Comparison of ENCODE assay signal across 9 mouse cellular contexts in genomic region chr3:103737061-103737754, GRCm38 (mm10). TPM values are rescaled to one million over a fixed set of nuclear protein-coding genes. Genes with fewer than 3 reads are reported as not detected.
A peak's percentile ranks its signal among the peaks of the same experiment; 100 is the strongest.
DNase-seq lines count a peak whose midpoint lies in the region; ATAC-seq and TF ChIP-seq lines count a peak whose summit lies in the region.
"Had no signal": no experiment of that assay in that cellular context is flagged by ENCODE, and none has a peak within 500 bp of the region (broad histone marks: within the 10 kb centered on the region; RNA-seq: fewer than 3 reads in every experiment).

No protein-coding gene starts in this region.

- peaks cover under 1% of the 10 kb centered on the region; the same call in 1 of the 2 replicates for H3K36me3 ChIP-seq in spleen, adult 2 months (ENCODE audit: control insufficient read depth, insufficient read depth, low read length)
- peaks cover 3% of the 10 kb centered on the region; the same call in 1 of the 2 replicates for H3K36me3 ChIP-seq in embryonic facial prominence, embryonic 12.5 days
- H3K36me3 ChIP-seq in heart, embryonic 13.5 days = peaks cover 15% of the 10 kb centered on the region
- H3K36me3 ChIP-seq in midbrain, embryonic 11.5 days (ENCODE audit: control insufficient read depth, insufficient read depth, low read length) = no peaks in the 10 kb centered on the region

- H3K9me3 ChIP-seq in embryonic facial prominence, embryonic 12.5 days = no peaks in the 10 kb centered on the region
- no peaks in the 10 kb centered on the region for H3K9me3 ChIP-seq in heart, embryonic 13.5 days
- no peaks in the 10 kb centered on the region for H3K9me3 ChIP-seq in midbrain, embryonic 11.5 days (ENCODE audit: control insufficient read depth, low read length)

- 81% methylated on average over 16 of the region's 16 CpGs for whole genome bisulfite sequencing in spleen, adult 2 months
- WGBS in embryonic facial prominence, embryonic 12.5 days = 30% methylated on average over 16 of the region's 16 CpGs
- 29% methylated on average over 16 of the region's 16 CpGs for WGBS in heart, embryonic 13.5 days
- 68% methylated on average over 16 of the region's 16 CpGs for WGBS in midbrain, embryonic 11.5 days

- H3K4me1 ChIP-seq in spleen, adult 2 months (ENCODE audit: control insufficient read depth, insufficient read depth, insufficient read length) = peaks cover 9% of the 10 kb centered on the region; the same call in 1 of the 2 replicates
- peaks cover 55% of the 10 kb centered on the region for H3K4me1 ChIP-seq in embryonic facial prominence, embryonic 12.5 days
- H3K4me1 ChIP-seq in heart, embryonic 13.5 days = peaks cover 70% of the 10 kb centered on the region
- H3K4me1 ChIP-seq in midbrain, embryonic 11.5 days (ENCODE audit: control insufficient read depth, insufficient read depth, low read length) = peaks cover 50% of the 10 kb centered on the region

- TF ChIP-seq POLR2A in spleen, adult 2 months (IDR thresholded peaks at IDR 0.05; ENCODE audit: low read depth, low read length) = no peak

- H3K4me2 ChIP-seq in embryonic facial prominence, embryonic 12.5 days (replicated peaks) = peak overlapping the region; percentile 57
- peak overlapping the region; percentile 74 for H3K4me2 ChIP-seq in heart, embryonic 13.5 days
- peak overlapping the region; percentile 54; the same call in 1 of the 2 replicates for H3K4me2 ChIP-seq in midbrain, embryonic 11.5 days

- no peak overlapping the region; the same call in 1 of the 2 replicates for H3K4me3 ChIP-seq in spleen, adult 2 months (ENCODE audit: extremely low read depth, insufficient read depth, insufficient read length)
- H3K4me3 ChIP-seq in embryonic facial prominence, embryonic 12.5 days = peak overlapping the region; percentile 36
- peak overlapping the region; percentile 51 for H3K4me3 ChIP-seq in heart, embryonic 13.5 days
- H3K4me3 ChIP-seq in midbrain, embryonic 11.5 days (ENCODE audit: low read depth, low read length) = no peak overlapping the region; the same call in 1 of the 2 replicates

- H3K9ac ChIP-seq in embryonic facial prominence, embryonic 12.5 days = peak overlapping the region; percentile 52
- H3K9ac ChIP-seq in heart, embryonic 13.5 days = peak overlapping the region; percentile 79
- H3K9ac ChIP-seq in midbrain, embryonic 11.5 days (ENCODE audit: low read length) = peak overlapping the region; percentile 65

- no peak for TF ChIP-seq CTCF in spleen, adult 2 months (IDR thresholded peaks at IDR 0.05; ENCODE audit: extremely low read depth, insufficient read depth, insufficient read length, insufficient replicate concordance)

- no peaks in the 10 kb centered on the region for H3K27me3 ChIP-seq in spleen, adult 2 months (ENCODE audit: control insufficient read depth, insufficient read depth, low read length)
- no peaks in the 10 kb centered on the region for H3K27me3 ChIP-seq in embryonic facial prominence, embryonic 12.5 days
- H3K27me3 ChIP-seq in heart, embryonic 13.5 days (replicated peaks) = no peaks in the 10 kb centered on the region
- no peaks in the 10 kb centered on the region for H3K27me3 ChIP-seq in midbrain, embryonic 11.5 days (ENCODE audit: control insufficient read depth, insufficient read depth, low read length)

- ATAC-seq in embryonic facial prominence, embryonic 12.5 days (ENCODE audit: insufficient number of reproducible peaks, insufficient read depth, low FRiP score, low TSS enrichment) = no peak
- ATAC-seq in heart, embryonic 13.5 days (ENCODE audit: extremely low read depth, insufficient number of reproducible peaks, low FRiP score, low TSS enrichment) = no peak
- no peak for ATAC-seq in midbrain, embryonic 11.5 days (ENCODE audit: low FRiP score)
- no peak for ATAC-seq in inflammation-experienced regulatory T-cells, adult 6 months

- H3K27ac ChIP-seq in spleen, adult 2 months (ENCODE audit: insufficient read depth, low read length) = peak overlapping the region; percentile 4; the same call in 1 of the 2 replicates
- H3K27ac ChIP-seq in embryonic facial prominence, embryonic 12.5 days = peak overlapping the region; percentile 95
- H3K27ac ChIP-seq in heart, embryonic 13.5 days (replicated peaks) = peak overlapping the region; percentile 98
- peak overlapping the region; percentile 86; the same call in 1 of the 2 replicates for H3K27ac ChIP-seq in midbrain, embryonic 11.5 days (ENCODE audit: low read depth, low read length)

- no peak for DNase-seq in spleen, adult 2 months (ENCODE audit: low read depth in 1 of 2, low spot score in 2 of 2)
- DNase-seq in spleen, postnatal 36 days (ENCODE audit: low spot score in 2 of 2) = no peak
- DNase-seq in kidney, postnatal 10 days = peak; percentile 75
- no peak for DNase-seq in midbrain, embryonic 11.5 days (ENCODE audit: low spot score, missing footprints)
- DNase-seq in spleen, adult 18-20 months = no peak

RNA-seq across cellular contexts. Expression of gene Olfml3, which starts 0.6 kb away (rescaled TPM):
- polyA plus RNA-seq in spleen, adult 2 months (2012; rRNA removed) = 17.9 and 18.2 TPM in 2 replicates
- polyA plus RNA-seq in embryonic facial prominence, embryonic 12.5 days (2016; fragmentation: Nextera tagmentation; extraction: Ambion mirVana) = 34.9 and 36.9 TPM in 2 replicates
- polyA plus RNA-seq in heart, embryonic 13.5 days (2015; fragmentation: Nextera tagmentation; extraction: Ambion mirVana) = 21.9 and 24.1 TPM in 2 replicates
- 8.9 and 10.5 TPM in 2 replicates for polyA plus RNA-seq in midbrain, embryonic 11.5 days (2014; fragmentation: Nextera tagmentation; extraction: Ambion mirVana)
- polyA plus RNA-seq in inflammation-experienced regulatory T-cells, adult 6 months (2017; shearing (Covaris generic)) = under 1 TPM; 0.20 to 0.93 (median 0.50) TPM

RNA-seq across cellular contexts. Expression of gene Gm10964, which starts 2.0 kb away (rescaled TPM):
- polyA plus RNA-seq in spleen, adult 2 months (2012; rRNA removed) = not detected in 2 replicates
- polyA plus RNA-seq in embryonic facial prominence, embryonic 12.5 days (2016; fragmentation: Nextera tagmentation; extraction: Ambion mirVana) = not detected in 2 replicates
- not detected in 2 replicates for polyA plus RNA-seq in heart, embryonic 13.5 days (2015; fragmentation: Nextera tagmentation; extraction: Ambion mirVana)
- not detected in 2 replicates for polyA plus RNA-seq in midbrain, embryonic 11.5 days (2014; fragmentation: Nextera tagmentation; extraction: Ambion mirVana)
- not detected for polyA plus RNA-seq in inflammation-experienced regulatory T-cells, adult 6 months (2017; shearing (Covaris generic))
- polyA plus RNA-seq: large intestine, adult 2 months had no signal

RNA-seq across cellular contexts. Expression of gene Hipk1, which starts 54.2 kb away (rescaled TPM):
- 72.4 and 84.4 TPM in 2 replicates for polyA plus RNA-seq in spleen, adult 2 months (2012; rRNA removed)
- 12.6 and 13.1 TPM in 2 replicates for polyA plus RNA-seq in embryonic facial prominence, embryonic 12.5 days (2016; fragmentation: Nextera tagmentation; extraction: Ambion mirVana)
- 8.7 and 9.9 TPM in 2 replicates for polyA plus RNA-seq in heart, embryonic 13.5 days (2015; fragmentation: Nextera tagmentation; extraction: Ambion mirVana)
- polyA plus RNA-seq in midbrain, embryonic 11.5 days (2014; fragmentation: Nextera tagmentation; extraction: Ambion mirVana) = 15.9 and 16.6 TPM in 2 replicates
- polyA plus RNA-seq in inflammation-experienced regulatory T-cells, adult 6 months (2017; shearing (Covaris generic)) = 10 to 100 TPM; 28.8 to 71.0 (median 34.9) TPM

Comparison
In these comparisons a context has a peak if more than half of its experiments do, and no peak if none do; other contexts are left out.
1. H3K27ac ChIP-seq: peak in every context shown above with its lines; median percentile 98 in heart, embryonic 13.5 days; 95 in embryonic facial prominence, embryonic 12.5 days; 86 in midbrain, embryonic 11.5 days; 4 in spleen, adult 2 months.
2. H3K4me3 ChIP-seq: peak in embryonic facial prominence, embryonic 12.5 days (single experiment) and heart, embryonic 13.5 days (single experiment); none in spleen, adult 2 months (single experiment) and midbrain, embryonic 11.5 days (single experiment).
3. Peak in every context shown above with its lines, with median percentiles within 50 percentile points of each other: H3K4me2 ChIP-seq and H3K9ac ChIP-seq.